Mouse (Mus musculus): ENCODE results near the gene Olfr435.

DNA sequence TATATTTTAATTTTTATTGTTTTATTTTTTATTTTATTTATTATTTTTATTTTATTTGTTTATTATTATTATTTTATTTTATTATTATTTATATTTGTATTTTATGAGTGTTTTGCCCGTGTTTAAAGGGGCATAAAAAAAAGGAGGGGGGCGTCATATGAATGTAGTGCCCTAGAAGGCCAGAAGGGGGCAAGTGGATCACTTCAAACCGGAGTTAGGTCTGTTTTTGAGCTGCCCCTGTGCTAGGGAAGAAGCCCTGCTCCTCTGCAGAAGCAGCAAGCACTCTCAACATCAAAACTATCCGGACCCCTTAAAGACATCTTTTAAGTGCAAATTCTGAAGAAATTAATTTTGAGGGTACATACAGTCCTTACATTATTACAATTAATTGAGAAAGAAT, 45.1 kb downstream of the Olfr435 start:
- TF ChIP-seq CTCF (IDR thresholded peaks at IDR 0.05; ENCODE audit: insufficient read depth, low read length), result peak; percentile 37; the same call in 1 of the 2 replicates
- TF ChIP-seq POLR2A (IDR thresholded peaks at IDR 0.05; ENCODE audit: borderline replicate concordance, extremely low read depth, low read depth, low read length), result no peak

Measured in lung, adult 2 months (tissue).